Mouse (Mus musculus) neural tube, embryonic 15.5 days (tissue): ENCODE data around the gene Dnph1. TPM values are rescaled to one million over a fixed set of nuclear protein-coding genes. Genes with fewer than 3 reads are reported as not detected.
A peak's percentile ranks its signal among the peaks of the same experiment; 100 is the strongest.

Experiments
- ATAC-seq: fragments of 200-750 bp; cut with Nextera tagmentation; 2 replicates; pipeline ENCODE4 v1.8.0; 2017; ENCODE audit warnings: mild to moderate bottlenecking, moderate TSS enrichment, moderate library complexity; ENCODE audit not compliant: low FRiP score
- H3K27ac ChIP-seq: fragments of 300-500 bp; sonication (generic); replicated peaks from 2 replicates; pipeline ENCODE4 v1.5.1; 2015; ENCODE audit warnings: mild to moderate bottlenecking, inconsistent platforms
- H3K27me3 ChIP-seq: fragments of 300-500 bp; sonication (generic); replicated peaks from 2 replicates; pipeline ENCODE4 v1.6.1; 2015; ENCODE audit warnings: inconsistent platforms
- H3K36me3 ChIP-seq: fragments of 300-500 bp; sonication (generic); 2 replicates; pipeline ENCODE4 v1.6.1; 2015; ENCODE audit warnings: inconsistent platforms
- H3K4me1 ChIP-seq: fragments of 300-500 bp; sonication (generic); 2 replicates; pipeline ENCODE4 v1.6.1; 2015; ENCODE audit warnings: inconsistent platforms
- H3K4me2 ChIP-seq: fragments of 300-500 bp; sonication (generic); 2 replicates; pipeline ENCODE4 v1.6.1; 2015; ENCODE audit warnings: inconsistent platforms, mild to moderate bottlenecking, moderate library complexity
- H3K4me3 ChIP-seq: fragments of 300-500 bp; sonication (generic); replicated peaks from 2 replicates; pipeline ENCODE4 v1.5.1; 2015; ENCODE audit warnings: mild to moderate bottlenecking, inconsistent platforms
- H3K9ac ChIP-seq: fragments of 300-500 bp; sonication (generic); replicated peaks from 2 replicates; pipeline ENCODE4 v1.6.1; 2015; ENCODE audit warnings: mild to moderate bottlenecking, inconsistent platforms
- H3K9me3 ChIP-seq: fragments of 300-500 bp; sonication (generic); replicated peaks from 2 replicates; pipeline ENCODE4 v1.6.1; 2016; ENCODE audit warnings: inconsistent platforms
- WGBS: fragments of 180-500 bp; shearing (Covaris S2); methylation state at CpG from one replicate; pipeline ENCODE4 v1.1.7; 2015; ENCODE audit warnings: mixed read lengths; 5-methylcytosine and 5-hydroxymethylcytosine counted together
- polyA plus RNA-seq: library from polyadenylated mRNA; unstranded; fragments of >200 nt; fragmentation: Nextera tagmentation; extraction: Ambion mirVana; gene quantifications from 2 replicates; pipeline ENCODE4 v1.2.1, GENCODE M21; 2015

The Dnph1 gene
- polyA plus RNA-seq, 1 experiment from 2014 or later, result 13.6 TPM

DNA sequence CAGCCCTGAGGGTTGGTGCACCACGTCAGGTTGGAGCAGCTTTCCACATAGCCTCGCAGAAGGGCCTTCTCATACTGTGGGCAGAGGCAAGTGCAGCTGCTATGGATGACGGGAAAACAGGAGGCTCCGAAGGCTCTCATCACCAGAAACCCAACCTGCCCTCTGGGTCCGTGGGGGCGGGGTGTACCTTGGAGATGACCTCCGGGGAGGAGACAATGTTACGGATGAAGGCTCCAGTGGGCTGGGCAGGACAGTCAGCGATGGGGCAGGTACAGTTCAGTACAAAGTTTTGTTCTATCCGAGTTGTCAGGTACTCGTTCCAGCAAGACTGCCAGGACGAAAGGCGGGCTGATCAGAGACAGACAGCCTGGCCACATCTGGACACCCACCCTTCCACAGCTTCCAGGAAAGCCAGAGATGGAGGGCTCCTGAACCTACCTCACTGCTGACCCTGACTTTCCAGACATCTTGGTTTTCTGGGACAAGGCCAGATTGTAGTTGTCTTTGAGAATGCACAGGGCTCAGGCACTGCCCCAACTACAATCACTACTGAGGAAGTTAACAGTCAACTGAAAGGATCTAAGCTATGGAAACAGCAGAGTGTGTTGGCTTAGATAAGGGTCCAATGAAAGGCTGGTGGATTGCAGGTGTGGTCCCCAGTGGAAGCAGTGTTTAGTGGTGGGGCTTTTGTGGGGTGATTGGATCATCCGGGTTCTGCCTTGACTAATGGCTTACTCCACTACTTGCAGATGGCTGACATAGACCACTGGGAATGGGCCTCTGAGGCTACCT, 7.5 kb downstream of the Dnph1 start:
- no peak for ATAC-seq
- peaks cover 51% of the 10 kb centered on the region for H3K36me3 ChIP-seq
- 83% methylated on average over 14 of the region's 14 CpGs for WGBS

DNA sequence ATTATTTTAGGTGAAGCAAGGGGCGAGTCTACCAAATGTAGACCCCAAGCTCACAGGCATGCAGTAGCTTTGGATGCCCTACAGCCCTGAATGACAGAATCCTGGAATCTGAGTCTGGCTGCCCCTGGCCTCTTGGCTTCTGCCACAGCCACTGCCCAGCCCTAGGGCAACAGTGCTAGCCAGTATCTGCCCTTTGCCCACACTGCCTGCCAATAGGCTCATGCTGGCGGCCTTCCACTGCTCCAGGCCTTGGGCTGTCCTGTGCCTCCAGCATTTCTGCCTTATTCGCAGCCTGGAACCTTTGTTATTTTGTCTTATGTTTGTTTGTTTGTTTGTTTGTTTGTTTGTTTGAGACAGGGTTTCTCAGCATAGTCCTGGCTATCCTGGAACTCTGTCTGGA, 9.1 kb downstream of the Dnph1 start:
- Histone ChIP-seq H3K4me3 (no peak overlapping the region), H3K9me3 (no peaks in the 10 kb centered on the region), H3K9ac (no peak overlapping the region), H3K36me3 (peaks cover 51% of the 10 kb centered on the region), H3K4me2 (no peak overlapping the region), H3K4me1 (no peaks in the 10 kb centered on the region), H3K27ac (no peak overlapping the region), H3K27me3 (no peaks in the 10 kb centered on the region)
- 94% methylated on average over 3 of the region's 3 CpGs for WGBS
- no peak for ATAC-seq

More for the DNA sequence above, 7.5 kb downstream of the Dnph1 start:
- Histone ChIP-seq H3K27ac (no peak overlapping the region), H3K9ac (no peak overlapping the region), H3K4me2 (no peak overlapping the region), H3K4me3 (no peak overlapping the region), H3K4me1 (no peaks in the 10 kb centered on the region), H3K9me3 (no peaks in the 10 kb centered on the region), H3K27me3 (no peaks in the 10 kb centered on the region)

DNA sequence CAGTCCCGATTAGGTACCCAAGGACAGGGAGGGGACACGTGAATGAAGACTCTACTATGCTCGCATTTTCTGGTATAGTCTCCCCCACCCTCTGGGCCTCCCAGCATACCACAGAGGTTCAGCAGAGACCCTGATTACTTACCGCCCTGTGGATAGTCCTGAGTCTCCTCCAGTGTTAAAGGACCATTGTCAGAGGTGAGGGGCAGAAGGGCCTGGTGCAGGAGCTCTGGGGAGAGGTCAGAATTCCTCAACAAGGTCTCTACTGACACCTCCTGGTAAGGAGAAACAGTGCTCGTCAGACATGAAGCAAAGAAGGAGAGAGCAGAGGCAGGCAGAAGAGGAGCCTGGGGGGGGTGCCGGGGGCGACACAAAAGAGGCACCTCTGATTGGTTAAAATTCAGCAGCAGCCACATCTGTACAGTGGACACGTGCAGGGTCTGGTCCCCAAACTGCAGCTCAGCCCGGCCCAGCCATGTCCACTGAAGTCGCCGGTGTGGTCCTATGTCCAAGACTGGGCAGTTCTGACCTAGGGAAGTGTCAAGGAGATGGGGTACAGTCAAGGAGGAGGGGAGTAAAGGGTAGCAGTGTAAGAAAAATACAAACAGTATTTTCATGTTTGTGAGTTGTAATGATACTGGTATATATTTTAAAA, 14.7 kb downstream of the Dnph1 start:
- ATAC-seq, result no peak
- no peak overlapping the region for H3K9ac ChIP-seq
- no peak overlapping the region for H3K27ac ChIP-seq
- H3K4me2 ChIP-seq, result no peak overlapping the region
- H3K36me3 ChIP-seq, result peaks cover 32% of the 10 kb centered on the region
- no peaks in the 10 kb centered on the region for H3K9me3 ChIP-seq
- WGBS, result 53% methylated on average over 11 of the region's 11 CpGs
- H3K27me3 ChIP-seq, result no peaks in the 10 kb centered on the region
- no peak overlapping the region for H3K4me3 ChIP-seq
- H3K4me1 ChIP-seq, result no peaks in the 10 kb centered on the region

DNA sequence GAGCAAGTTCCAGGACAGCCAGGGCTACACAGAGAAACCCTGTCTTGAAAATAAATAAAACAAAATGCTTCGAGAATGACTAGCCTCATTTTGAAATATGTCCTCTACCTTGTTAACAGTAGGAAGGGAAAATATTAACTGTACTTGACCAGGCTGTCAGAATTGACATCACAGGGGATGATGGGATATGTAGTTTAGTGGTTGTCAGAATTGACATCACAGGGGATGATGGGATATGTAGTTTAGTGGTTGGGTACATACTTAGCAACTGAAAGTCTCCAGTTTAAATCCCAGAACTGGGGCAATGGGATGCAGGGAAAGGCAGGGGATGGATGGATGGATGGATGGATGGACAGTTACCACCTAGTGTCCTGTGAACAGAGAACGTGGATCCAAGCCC, 16.8 kb downstream of the Dnph1 start:
- H3K4me3 ChIP-seq, result no peak overlapping the region
- 72% methylated on average over 2 of the region's 2 CpGs for WGBS
- H3K36me3 ChIP-seq, result peaks cover 25% of the 10 kb centered on the region
- ATAC-seq, result no peak
- H3K27me3 ChIP-seq, result no peaks in the 10 kb centered on the region
- H3K4me1 ChIP-seq, result no peaks in the 10 kb centered on the region
- no peaks in the 10 kb centered on the region for H3K9me3 ChIP-seq
- H3K27ac ChIP-seq, result no peak overlapping the region
- no peak overlapping the region for H3K9ac ChIP-seq
- H3K4me2 ChIP-seq, result no peak overlapping the region

DNA sequence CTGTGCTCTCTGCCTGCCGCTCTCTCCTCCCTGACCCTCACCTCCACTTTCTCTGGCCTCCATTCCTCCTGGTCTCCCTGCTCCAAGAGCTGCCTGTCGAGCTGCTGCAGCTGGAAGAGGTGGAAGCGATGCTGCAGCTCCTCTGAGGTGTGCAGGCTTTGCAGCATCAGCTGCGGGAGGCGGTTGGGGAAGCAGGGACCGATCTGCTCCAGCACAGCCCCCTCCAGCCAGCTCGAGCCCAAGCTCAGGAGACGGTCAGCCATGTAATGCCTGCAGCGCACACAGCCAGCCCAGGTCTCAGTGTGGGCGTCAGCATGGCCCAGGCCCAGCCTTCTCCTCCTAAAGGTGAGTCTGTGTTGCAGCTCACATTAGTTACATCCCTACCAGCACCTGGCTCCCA, 23.5 kb downstream of the Dnph1 start:
- no peak overlapping the region for H3K9ac ChIP-seq
- H3K36me3 ChIP-seq, result peaks cover 41% of the 10 kb centered on the region
- no peak overlapping the region for H3K4me3 ChIP-seq
- no peak for ATAC-seq
- 61% methylated on average over 10 of the region's 10 CpGs for WGBS
- H3K4me1 ChIP-seq, result no peaks in the 10 kb centered on the region
- no peak overlapping the region for H3K27ac ChIP-seq
- H3K9me3 ChIP-seq, result no peaks in the 10 kb centered on the region
- H3K4me2 ChIP-seq, result peak overlapping the region; percentile 3; the same call in 1 of the 2 replicates
- peaks cover 14% of the 10 kb centered on the region for H3K27me3 ChIP-seq

DNA sequence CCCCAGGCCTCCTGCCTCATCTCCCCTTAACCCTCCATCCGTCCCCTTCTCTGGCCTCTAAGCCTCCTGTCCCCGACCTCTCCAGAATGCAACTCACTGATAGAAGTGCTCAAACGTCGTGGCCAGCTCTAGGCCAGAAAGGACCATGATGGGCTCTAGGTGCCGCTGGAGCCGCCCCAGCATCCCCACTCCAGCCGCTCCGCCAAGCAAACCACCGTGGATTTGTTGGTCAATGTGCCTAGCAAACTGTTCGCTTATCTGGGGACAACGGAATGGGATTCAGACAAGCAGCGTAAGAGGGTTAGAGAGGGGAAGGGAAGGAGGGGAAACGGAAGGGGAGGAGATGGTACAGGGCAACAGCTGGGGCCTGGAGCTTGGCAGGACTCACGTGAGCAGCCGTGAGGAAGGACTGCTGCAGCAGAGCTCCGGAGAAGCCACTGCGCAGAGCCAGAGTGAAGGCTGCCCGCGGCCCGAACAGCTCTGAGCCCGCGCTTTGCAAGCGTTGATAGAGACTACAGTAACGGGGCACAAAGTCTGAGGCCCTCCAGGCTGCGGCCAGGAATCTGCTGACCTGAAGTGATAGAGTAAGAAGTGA, 24.0 kb downstream of the Dnph1 start:
- H3K27ac ChIP-seq, result no peak overlapping the region
- peak overlapping the region; percentile 3; the same call in 1 of the 2 replicates for H3K4me2 ChIP-seq
- 48% methylated on average over 25 of the region's 25 CpGs for WGBS
- ATAC-seq, result no peak
- no peaks in the 10 kb centered on the region for H3K4me1 ChIP-seq
- H3K4me3 ChIP-seq, result no peak overlapping the region
- peaks cover 14% of the 10 kb centered on the region for H3K27me3 ChIP-seq
- peaks cover 47% of the 10 kb centered on the region for H3K36me3 ChIP-seq
- H3K9me3 ChIP-seq, result no peaks in the 10 kb centered on the region
- H3K9ac ChIP-seq, result no peak overlapping the region

DNA sequence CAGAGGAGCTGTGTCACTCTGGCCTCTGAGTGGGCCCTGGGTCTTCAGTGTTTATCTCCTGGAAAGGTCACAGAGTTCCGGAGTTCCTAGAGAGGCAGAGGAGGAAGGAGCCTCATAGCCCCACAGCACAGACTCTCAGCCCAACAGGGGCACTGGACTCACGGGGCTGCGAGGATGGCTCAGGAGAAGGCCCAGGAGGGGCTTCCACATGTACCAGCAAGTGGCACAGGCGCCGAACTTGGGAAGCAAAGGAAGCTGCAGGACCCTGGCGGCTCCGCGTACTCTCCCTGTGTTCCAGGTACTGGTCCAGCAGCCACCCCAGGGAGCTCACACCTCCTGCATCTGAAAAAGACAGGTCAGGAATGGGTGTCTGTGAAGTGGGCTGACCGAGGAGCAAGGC, 24.7 kb downstream of the Dnph1 start:
- peaks cover 53% of the 10 kb centered on the region for H3K36me3 ChIP-seq
- no peak overlapping the region for H3K27ac ChIP-seq
- no peak overlapping the region for H3K4me3 ChIP-seq
- 79% methylated on average over 9 of the region's 9 CpGs for WGBS
- H3K4me2 ChIP-seq, result no peak overlapping the region
- H3K27me3 ChIP-seq, result peaks cover 14% of the 10 kb centered on the region
- H3K9ac ChIP-seq, result no peak overlapping the region
- no peaks in the 10 kb centered on the region for H3K9me3 ChIP-seq
- H3K4me1 ChIP-seq, result no peaks in the 10 kb centered on the region
- no peak for ATAC-seq

DNA sequence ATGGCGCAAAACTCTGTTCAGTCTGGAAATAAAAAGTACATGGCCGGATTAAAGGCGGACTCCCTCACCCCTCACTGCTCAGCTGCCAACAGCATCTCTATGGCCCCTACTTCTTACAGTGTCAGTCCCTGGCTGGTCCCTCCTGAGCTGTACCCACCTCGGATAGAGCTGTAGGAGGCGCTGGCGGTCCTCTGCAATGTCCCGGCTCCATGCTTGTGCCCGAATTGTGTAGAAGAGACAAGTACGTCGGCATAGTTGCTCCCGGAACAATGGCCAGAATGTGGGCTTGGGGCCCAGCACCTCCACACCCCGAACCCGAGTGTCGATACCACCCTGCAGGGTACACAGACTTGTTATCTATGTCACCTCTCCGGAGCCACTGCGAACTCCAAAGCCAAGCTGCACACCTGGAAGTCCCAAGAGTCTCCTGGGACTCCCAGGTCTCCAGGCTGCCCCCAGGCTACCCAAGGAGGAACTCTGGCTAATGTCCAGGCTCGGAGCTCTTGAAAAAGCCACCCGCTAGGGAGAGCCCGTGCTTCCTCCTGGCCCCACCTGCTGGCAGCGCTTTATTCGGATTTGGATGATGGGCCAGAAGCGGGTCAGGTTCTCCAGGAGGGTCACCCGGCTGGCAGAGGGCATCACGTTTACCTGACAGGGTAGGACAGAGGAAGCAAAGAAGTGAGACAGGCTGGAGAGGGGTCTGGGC, 25.6 kb downstream of the Dnph1 start:
- no peaks in the 10 kb centered on the region for H3K4me1 ChIP-seq
- H3K9ac ChIP-seq, result no peak overlapping the region
- 35% methylated on average over 24 of the region's 24 CpGs for WGBS
- peaks cover 57% of the 10 kb centered on the region for H3K36me3 ChIP-seq
- H3K27ac ChIP-seq, result no peak overlapping the region
- ATAC-seq, result no peak
- no peak overlapping the region for H3K4me2 ChIP-seq
- no peaks in the 10 kb centered on the region for H3K9me3 ChIP-seq
- no peak overlapping the region for H3K4me3 ChIP-seq
- H3K27me3 ChIP-seq, result peaks cover 14% of the 10 kb centered on the region

DNA sequence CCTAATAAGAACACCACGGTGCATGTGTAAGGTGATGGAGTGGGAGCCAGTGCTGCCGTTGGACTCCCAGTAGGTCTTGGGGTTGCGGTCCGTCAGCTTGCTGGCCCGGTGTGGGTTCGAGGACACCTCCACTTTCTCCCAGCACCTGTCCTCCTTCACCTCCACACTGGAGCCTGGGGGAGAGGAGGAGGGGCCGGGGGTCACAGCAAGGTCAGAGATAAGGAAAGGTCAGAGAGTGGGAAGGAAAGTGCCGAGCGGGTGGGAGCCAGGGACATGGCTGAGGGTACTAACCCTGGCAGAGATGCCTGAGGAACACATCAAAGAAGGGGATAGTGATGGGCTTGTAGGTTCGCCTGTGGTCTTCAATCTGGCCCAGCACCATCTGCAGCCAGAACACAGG, 28.6 kb downstream of the Dnph1 start:
- peaks cover 11% of the 10 kb centered on the region for H3K27me3 ChIP-seq
- no peak overlapping the region for H3K4me2 ChIP-seq
- no peak for ATAC-seq
- no peaks in the 10 kb centered on the region for H3K9me3 ChIP-seq
- H3K4me3 ChIP-seq, result no peak overlapping the region
- H3K4me1 ChIP-seq, result no peaks in the 10 kb centered on the region
- no peak overlapping the region for H3K9ac ChIP-seq
- no peak overlapping the region for H3K27ac ChIP-seq
- peaks cover 56% of the 10 kb centered on the region for H3K36me3 ChIP-seq
- WGBS, result 88% methylated on average over 10 of the region's 10 CpGs

DNA sequence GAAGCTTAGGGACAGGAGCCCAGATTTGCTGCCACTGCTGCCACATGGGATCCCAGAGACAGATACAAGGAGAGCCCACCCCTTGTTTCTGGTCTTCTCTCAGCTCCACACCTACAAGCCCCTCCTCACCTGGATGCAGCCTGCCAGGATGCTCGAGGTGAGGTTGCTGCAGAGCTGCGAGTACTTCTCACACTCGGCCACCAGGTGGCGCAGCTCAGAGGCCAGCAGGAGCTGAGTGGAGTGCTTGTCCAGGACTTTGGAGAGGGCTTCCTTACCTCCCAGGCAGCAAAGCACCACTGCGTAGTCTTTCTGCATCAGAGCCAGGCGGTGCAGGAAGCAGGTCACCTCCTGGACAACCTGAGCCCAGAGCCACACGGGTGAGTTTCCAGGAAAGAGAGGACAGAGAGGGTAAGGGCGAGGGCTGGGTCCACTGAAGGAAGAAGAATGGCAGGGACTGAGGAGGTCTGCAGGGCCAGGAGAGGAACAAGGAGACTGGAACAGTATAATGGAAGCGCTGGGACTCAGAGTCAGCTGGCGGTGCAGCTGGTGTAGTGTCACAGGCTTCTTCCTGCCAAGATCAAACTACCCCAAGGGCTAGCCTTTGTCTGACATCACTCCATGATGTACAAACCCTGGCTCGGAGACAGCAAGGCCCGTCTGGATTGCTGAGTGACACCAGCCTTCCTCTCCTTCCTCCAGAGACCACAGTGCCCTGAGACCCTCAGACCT, 29.2 kb downstream of the Dnph1 start:
- no peak overlapping the region for H3K9ac ChIP-seq
- no peaks in the 10 kb centered on the region for H3K4me1 ChIP-seq
- ATAC-seq, result peak; percentile 45; the same call in 1 of the 2 replicates
- H3K4me2 ChIP-seq, result no peak overlapping the region
- 39% methylated on average over 12 of the region's 12 CpGs for WGBS
- H3K9me3 ChIP-seq, result no peaks in the 10 kb centered on the region
- H3K36me3 ChIP-seq, result peaks cover 55% of the 10 kb centered on the region
- no peak overlapping the region for H3K4me3 ChIP-seq
- peaks cover 11% of the 10 kb centered on the region for H3K27me3 ChIP-seq
- no peak overlapping the region for H3K27ac ChIP-seq

DNA sequence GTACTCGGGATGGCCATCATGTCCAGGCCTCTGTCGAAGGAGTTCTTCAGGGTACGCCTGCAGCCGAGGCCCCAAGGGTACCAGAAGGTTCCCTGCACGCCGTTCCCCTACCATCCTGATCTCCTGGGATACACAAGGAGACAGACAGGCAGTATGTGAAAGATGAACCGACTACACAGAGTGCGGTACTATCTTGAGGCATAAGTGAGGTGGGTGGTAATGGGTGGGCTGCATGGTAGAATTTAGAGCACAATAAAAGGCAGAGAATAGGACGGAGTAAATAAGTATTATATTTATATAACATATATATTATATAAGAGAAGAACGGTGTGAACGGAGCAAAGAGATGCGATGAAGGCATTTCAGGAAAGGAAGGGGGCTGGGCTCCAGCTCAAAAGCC, 47.1 kb downstream of the Dnph1 start:
- WGBS, result 94% methylated on average over 12 of the region's 12 CpGs
- peaks cover 4% of the 10 kb centered on the region for H3K27me3 ChIP-seq
- H3K4me3 ChIP-seq, result no peak overlapping the region
- H3K9me3 ChIP-seq, result no peaks in the 10 kb centered on the region
- no peak overlapping the region for H3K4me2 ChIP-seq
- H3K27ac ChIP-seq, result no peak overlapping the region
- no peak overlapping the region for H3K9ac ChIP-seq
- H3K36me3 ChIP-seq, result peaks cover 45% of the 10 kb centered on the region
- peaks cover 28% of the 10 kb centered on the region for H3K4me1 ChIP-seq
- ATAC-seq, result no peak
